Mouse (Mus musculus) embryonic facial prominence, embryonic 11.5 days (tissue): ENCODE data around the gene Rbms1. TPM values are rescaled to one million over a fixed set of nuclear protein-coding genes. Genes with fewer than 3 reads are reported as not detected.

Source experiments
- ATAC-seq: fragments of 200-750 bp; cut with Nextera tagmentation; replicated peaks from 2 replicates; pipeline ENCODE4 v1.8.0; 2017; ENCODE audit warnings: low read depth; ENCODE audit not compliant: insufficient number of reproducible peaks, low FRiP score, low TSS enrichment
- DNase-seq: peaks from one replicate; pipeline ENCODE4 v3.0.0-alpha.2; 2015; ENCODE audit warnings: low spot score
- H3K27ac ChIP-seq: fragments of 300-500 bp; sonication (generic); replicated peaks from 2 replicates; pipeline ENCODE4 v1.5.1; 2014; ENCODE audit warnings: mild to moderate bottlenecking, low read depth, low read length, control low read depth
- H3K27me3 ChIP-seq: fragments of 300-500 bp; sonication (generic); 2 replicates; pipeline ENCODE4 v1.6.1; 2014; ENCODE audit warnings: mild to moderate bottlenecking, low read length, moderate library complexity, mixed read lengths; ENCODE audit not compliant: control insufficient read depth, insufficient read depth
- H3K36me3 ChIP-seq: fragments of 300-500 bp; sonication (generic); replicated peaks from 2 replicates; pipeline ENCODE4 v1.6.1; 2014; ENCODE audit warnings: low read depth, mild to moderate bottlenecking, low read length, moderate library complexity, mixed read lengths; ENCODE audit not compliant: control insufficient read depth, insufficient read depth
- H3K4me1 ChIP-seq: fragments of 300-500 bp; sonication (generic); 2 replicates; pipeline ENCODE4 v1.6.1; 2014; ENCODE audit warnings: low read length, mixed read lengths; ENCODE audit not compliant: control insufficient read depth, insufficient read depth
- H3K4me2 ChIP-seq: fragments of 300-500 bp; sonication (generic); 2 replicates; pipeline ENCODE4 v1.6.1; 2014; ENCODE audit warnings: low read depth, mild to moderate bottlenecking, control low read depth, low read length, moderate library complexity
- H3K4me3 ChIP-seq: fragments of 300-500 bp; sonication (generic); 2 replicates; pipeline ENCODE4 v1.5.1; 2014; ENCODE audit warnings: low read depth, low read length, control low read depth
- H3K9ac ChIP-seq: fragments of 300-500 bp; sonication (generic); replicated peaks from 2 replicates; pipeline ENCODE4 v1.6.1; 2014; ENCODE audit warnings: mild to moderate bottlenecking, control low read depth, low read length
- H3K9me3 ChIP-seq: fragments of 300-500 bp; sonication (generic); replicated peaks from 2 replicates; pipeline ENCODE4 v1.6.1; 2016; ENCODE audit warnings: mild to moderate bottlenecking, low read length, inconsistent platforms, mixed read lengths; ENCODE audit not compliant: control insufficient read depth
- WGBS: fragments of 180-500 bp; shearing (Covaris S2); extraction: QIAGEN DNeasy Blood & Tissue Kit; methylation state at CpG from one replicate; pipeline ENCODE4 v1.1.7; 2014; 5-methylcytosine and 5-hydroxymethylcytosine counted together
- polyA plus RNA-seq: library from polyadenylated mRNA; unstranded; fragments of >200 nt; fragmentation: Nextera tagmentation; extraction: Ambion mirVana; gene quantifications from 2 replicates; pipeline ENCODE4 v1.2.1, GENCODE M21; 2014

Rbms1 gene
- polyA plus RNA-seq, 1 experiment from 2014 or later, result 103 TPM

DNA sequence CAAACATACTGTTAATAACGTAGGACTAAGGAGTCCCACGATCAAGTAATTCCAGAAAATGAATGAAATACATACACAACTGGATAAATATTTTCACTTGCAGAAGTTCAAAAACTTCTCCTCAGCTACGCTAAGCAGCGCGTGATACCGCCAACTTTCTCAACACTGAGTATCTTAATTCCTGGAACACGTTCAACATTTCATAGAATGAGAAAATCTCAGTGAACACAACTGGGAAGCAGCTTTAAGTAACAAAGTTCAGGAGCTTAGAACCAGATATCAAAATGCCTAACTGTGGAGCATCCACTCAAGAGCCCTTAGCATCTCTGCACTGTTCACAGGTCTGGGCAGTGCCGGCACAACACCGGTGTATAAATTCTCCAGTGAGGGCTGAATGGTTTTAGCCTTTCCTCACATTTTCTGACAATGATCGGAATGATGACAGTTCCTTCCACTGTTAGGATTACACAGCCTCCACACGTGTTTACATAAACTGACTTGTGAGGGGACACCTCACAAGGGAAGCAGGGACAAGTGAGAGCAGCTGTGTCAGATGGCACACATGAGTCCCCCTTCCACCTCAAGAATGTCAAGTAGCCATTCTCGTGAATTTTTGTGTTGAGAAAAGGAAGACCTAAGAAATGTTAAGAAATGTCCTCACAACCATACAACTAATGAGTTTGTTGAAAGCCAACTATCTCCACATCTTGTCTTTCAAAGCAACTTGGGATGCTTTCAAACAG is 93.8 kb downstream of the Rbms1 start:
- Histone ChIP-seq H3K4me2 (no peak overlapping the region), H3K4me1 (no peaks in the 10 kb centered on the region), H3K9ac (no peak overlapping the region), H3K9me3 (no peaks in the 10 kb centered on the region), H3K27me3 (no peaks in the 10 kb centered on the region), H3K36me3 (no peaks in the 10 kb centered on the region), H3K4me3 (no peak overlapping the region), H3K27ac (no peak overlapping the region)
- 76% methylated on average over 12 of the region's 12 CpGs for WGBS
- DNase-seq, result no peak
- no peak for ATAC-seq

DNA sequence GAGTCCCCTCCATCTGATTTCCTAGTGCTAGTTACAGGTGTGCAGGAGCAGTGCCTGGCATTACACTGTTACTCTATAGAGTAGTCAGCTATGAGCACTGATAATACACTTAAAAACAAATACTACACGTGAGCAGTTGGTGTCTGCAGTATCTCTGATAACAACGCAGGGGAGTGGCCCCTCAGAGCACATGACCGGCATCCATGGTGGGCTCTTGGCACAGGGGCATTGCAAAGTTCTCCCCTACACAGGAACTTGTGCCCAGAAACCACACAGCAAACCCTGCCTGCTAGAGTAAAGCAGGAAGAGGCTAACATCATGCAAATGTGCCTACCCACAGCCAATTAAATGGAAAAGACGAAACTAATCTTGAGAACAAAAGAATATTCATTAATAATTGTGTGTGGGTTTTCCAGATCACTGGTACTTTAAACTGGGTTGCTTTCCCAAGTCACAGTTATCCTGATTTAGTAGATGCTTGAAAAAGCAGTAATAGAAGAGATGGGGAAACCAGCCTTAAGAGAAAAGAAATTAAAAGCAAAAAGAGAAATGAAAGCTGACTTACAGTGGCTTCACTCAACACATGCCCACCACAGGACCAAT is 94.8 kb downstream of the Rbms1 start:
- no peak overlapping the region for H3K4me3 ChIP-seq
- ATAC-seq (no peak), DNase-seq (no peak)
- H3K4me1 ChIP-seq, result no peaks in the 10 kb centered on the region
- no peaks in the 10 kb centered on the region for H3K9me3 ChIP-seq
- H3K36me3 ChIP-seq, result no peaks in the 10 kb centered on the region
- no peak overlapping the region for H3K4me2 ChIP-seq
- WGBS, result 86% methylated on average over 4 of the region's 4 CpGs
- no peaks in the 10 kb centered on the region for H3K27me3 ChIP-seq
- no peak overlapping the region for H3K27ac ChIP-seq
- no peak overlapping the region for H3K9ac ChIP-seq

DNA sequence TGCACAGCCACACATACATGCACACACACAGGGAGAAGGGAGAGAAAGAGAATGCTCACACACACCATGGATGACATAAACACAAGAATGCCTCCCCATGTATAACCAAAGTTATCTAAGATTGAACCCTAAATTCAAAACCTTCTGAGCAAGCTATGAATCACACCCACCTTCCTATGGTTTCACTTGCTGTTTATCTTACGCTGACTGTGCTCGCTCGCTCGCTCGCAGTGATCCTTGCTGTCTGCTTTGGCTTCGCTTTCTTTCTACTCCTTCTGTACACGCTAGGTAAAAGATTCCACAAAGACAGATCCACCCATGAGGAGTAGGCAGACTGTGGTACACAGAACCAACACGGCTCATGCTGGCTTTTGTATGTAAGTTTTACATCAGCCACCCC is 95.7 kb downstream of the Rbms1 start:
- Histone ChIP-seq H3K27ac (no peak overlapping the region), H3K36me3 (no peaks in the 10 kb centered on the region), H3K9me3 (no peaks in the 10 kb centered on the region), H3K4me3 (no peak overlapping the region), H3K4me2 (no peak overlapping the region), H3K9ac (no peak overlapping the region), H3K27me3 (no peaks in the 10 kb centered on the region), H3K4me1 (no peaks in the 10 kb centered on the region)
- 96% methylated on average over 8 of the region's 8 CpGs for WGBS
- ATAC-seq (no peak), DNase-seq (no peak)

DNA sequence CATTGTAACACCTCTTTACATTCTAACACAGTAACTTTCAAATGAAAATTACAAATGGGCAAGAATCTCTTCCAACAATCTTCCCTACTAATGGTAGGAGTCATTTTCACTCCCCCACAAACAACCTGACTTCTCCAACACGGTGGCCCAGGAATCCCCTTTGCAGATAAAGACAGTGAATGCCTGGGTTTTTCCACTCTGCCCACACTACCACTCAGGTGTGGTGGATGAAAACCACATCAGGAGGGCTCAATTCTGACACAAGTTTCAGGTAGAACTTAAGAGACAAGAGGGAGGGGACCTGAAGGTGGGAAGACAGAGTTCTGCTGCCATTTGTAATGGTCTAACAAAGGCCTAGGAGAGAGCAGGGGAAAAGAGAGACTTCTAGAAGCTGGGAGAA is 97.1 kb downstream of the Rbms1 start:
- H3K4me2 ChIP-seq, result no peak overlapping the region
- no peaks in the 10 kb centered on the region for H3K36me3 ChIP-seq
- H3K27ac ChIP-seq, result no peak overlapping the region
- H3K27me3 ChIP-seq, result no peaks in the 10 kb centered on the region
- no peak overlapping the region for H3K9ac ChIP-seq
- H3K9me3 ChIP-seq, result no peaks in the 10 kb centered on the region
- H3K4me1 ChIP-seq, result no peaks in the 10 kb centered on the region
- DNase-seq, result no peak
- no peak overlapping the region for H3K4me3 ChIP-seq
- no peak for ATAC-seq
- 63% methylated on average over 1 of the region's 1 CpGs for WGBS

DNA sequence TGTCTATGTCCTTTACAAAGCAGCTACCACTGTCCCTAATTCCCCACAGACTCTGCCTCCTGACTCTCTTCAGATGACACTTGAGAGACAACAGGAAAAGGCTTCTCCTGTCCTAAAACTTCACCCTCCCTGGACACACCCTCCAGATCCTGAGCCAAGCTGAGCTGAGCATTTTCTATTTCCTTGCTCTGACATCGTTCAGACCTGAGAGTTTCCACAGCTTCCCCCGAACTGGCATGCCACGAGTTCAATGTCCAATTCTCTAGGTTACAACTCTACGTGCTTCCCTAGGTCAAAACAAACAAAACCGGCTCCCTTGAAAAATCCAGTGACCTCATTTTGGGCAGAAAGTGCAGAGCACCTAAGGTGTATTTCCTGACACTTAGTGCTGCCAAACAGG is 98.0 kb downstream of the Rbms1 start:
- Histone ChIP-seq H3K27ac (no peak overlapping the region), H3K4me3 (no peak overlapping the region), H3K36me3 (no peaks in the 10 kb centered on the region), H3K9me3 (no peaks in the 10 kb centered on the region), H3K27me3 (no peaks in the 10 kb centered on the region), H3K9ac (no peak overlapping the region), H3K4me1 (no peaks in the 10 kb centered on the region), H3K4me2 (no peak overlapping the region)
- DNase-seq (no peak), ATAC-seq (no peak)
- 47% methylated on average over 5 of the region's 5 CpGs for WGBS

DNA sequence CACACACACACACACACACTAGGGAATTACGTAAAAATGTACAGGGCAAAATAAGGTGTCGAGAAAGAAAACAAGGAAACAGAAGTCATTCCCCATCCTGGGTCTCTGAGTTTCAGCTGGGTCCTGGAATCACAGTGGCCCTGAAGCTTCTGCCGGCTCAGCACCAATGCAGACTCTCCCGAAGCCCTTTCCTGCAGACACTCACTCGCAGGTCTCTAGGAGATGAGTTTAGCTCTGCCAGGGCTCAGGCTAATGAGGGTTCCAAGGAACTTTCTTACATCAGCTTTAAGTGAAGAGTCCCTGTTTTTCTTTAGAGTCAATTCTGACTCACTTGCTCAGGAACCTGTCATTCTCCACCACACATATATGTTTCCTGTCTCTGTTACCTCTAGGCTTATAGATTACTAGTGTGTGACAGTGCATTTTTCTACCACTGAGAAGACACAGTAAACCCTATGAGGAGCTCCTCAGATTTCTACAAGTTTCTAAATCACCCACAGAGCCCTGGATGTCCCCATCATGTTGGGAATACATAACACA is 98.7 kb downstream of the Rbms1 start:
- H3K27me3 ChIP-seq, result no peaks in the 10 kb centered on the region
- no peak overlapping the region for H3K9ac ChIP-seq
- ATAC-seq (no peak), DNase-seq (no peak)
- H3K4me1 ChIP-seq, result no peaks in the 10 kb centered on the region
- no peaks in the 10 kb centered on the region for H3K36me3 ChIP-seq
- H3K4me2 ChIP-seq, result no peak overlapping the region
- 89% methylated on average over 5 of the region's 5 CpGs for WGBS
- no peak overlapping the region for H3K4me3 ChIP-seq
- no peaks in the 10 kb centered on the region for H3K9me3 ChIP-seq
- H3K27ac ChIP-seq, result no peak overlapping the region

DNA sequence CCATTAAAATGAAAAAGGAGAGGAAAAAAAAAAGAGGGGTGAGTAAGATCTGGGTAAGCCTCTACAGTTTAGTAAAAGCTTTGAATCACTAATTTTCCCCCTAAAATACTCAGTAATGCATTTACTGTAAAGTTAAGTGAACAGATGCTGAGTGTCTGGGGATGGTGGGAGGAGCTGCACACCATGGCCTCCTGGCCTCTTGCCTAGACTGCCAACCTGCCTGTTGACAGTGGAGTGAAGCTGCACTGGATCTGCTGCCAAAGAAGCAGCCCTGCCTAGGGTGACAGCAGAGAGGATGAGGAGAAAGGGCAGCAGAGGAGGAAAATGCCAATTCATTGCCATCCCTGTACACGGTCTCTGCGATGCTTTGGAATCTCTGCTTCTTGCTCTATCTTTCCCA is 99.2 kb downstream of the Rbms1 start:
- 92% methylated on average over 2 of the region's 2 CpGs for WGBS
- ATAC-seq (no peak), DNase-seq (no peak)
- no peak overlapping the region for H3K4me3 ChIP-seq
- no peak overlapping the region for H3K9ac ChIP-seq
- H3K9me3 ChIP-seq, result no peaks in the 10 kb centered on the region
- no peaks in the 10 kb centered on the region for H3K27me3 ChIP-seq
- no peak overlapping the region for H3K4me2 ChIP-seq
- H3K27ac ChIP-seq, result no peak overlapping the region
- no peaks in the 10 kb centered on the region for H3K4me1 ChIP-seq
- no peaks in the 10 kb centered on the region for H3K36me3 ChIP-seq

DNA sequence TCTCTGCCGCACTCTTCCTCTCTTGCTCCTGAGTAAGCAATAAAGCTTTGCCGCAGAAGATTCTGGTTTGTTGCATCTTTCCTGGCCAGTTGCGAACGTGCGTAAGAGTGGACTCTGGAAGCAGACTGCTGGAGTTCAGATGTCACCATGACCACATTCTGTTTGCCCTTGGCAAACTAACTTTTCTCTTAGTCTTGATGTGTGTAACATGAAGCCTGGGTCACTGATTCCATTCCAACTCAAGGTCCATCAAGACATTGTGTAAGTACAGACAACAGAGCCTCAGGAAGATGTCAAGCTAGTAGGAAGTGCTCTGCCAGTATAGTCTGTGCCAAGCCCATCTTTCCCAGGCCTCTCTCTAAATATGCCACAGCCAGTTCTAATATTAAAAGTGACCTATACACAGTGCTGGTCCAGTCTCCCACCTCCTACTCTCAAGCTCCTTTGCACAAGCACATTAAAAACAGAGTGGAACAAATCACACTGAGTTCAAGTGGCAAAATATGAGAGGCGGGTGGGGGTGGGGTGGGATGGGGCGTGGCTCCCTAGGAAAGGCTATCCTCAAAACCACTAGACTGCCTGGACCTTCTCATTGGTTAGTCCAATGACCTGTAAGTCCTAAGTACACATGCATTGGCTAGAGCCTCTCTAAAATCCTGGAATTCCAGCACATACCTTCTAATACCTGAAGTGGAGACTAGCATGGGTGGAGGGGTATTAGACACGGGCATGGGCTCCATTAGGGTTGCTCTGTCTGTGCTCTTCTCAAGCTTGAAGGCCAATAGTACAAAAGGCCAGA is 99.9 kb downstream of the Rbms1 start:
- WGBS, result 92% methylated on average over 8 of the region's 8 CpGs
- Histone ChIP-seq H3K4me2 (no peak overlapping the region), H3K9ac (no peak overlapping the region), H3K4me1 (no peaks in the 10 kb centered on the region), H3K4me3 (no peak overlapping the region), H3K9me3 (no peaks in the 10 kb centered on the region), H3K27ac (no peak overlapping the region), H3K36me3 (no peaks in the 10 kb centered on the region), H3K27me3 (no peaks in the 10 kb centered on the region)
- peak; percentile 24 for ATAC-seq
- DNase-seq, result no peak
